Mouse (Mus musculus): Measurements from ENCODE around the gene Nosip. TPM values are rescaled to one million over a fixed set of nuclear protein-coding genes. Genes with fewer than 3 reads are reported as not detected.
A peak's percentile ranks its signal among the peaks of the same experiment; 100 is the strongest.

Gene Nosip
- total RNA-seq, 2 experiments from 2014 or later, result 30.3 to 32.1 TPM

DNA sequence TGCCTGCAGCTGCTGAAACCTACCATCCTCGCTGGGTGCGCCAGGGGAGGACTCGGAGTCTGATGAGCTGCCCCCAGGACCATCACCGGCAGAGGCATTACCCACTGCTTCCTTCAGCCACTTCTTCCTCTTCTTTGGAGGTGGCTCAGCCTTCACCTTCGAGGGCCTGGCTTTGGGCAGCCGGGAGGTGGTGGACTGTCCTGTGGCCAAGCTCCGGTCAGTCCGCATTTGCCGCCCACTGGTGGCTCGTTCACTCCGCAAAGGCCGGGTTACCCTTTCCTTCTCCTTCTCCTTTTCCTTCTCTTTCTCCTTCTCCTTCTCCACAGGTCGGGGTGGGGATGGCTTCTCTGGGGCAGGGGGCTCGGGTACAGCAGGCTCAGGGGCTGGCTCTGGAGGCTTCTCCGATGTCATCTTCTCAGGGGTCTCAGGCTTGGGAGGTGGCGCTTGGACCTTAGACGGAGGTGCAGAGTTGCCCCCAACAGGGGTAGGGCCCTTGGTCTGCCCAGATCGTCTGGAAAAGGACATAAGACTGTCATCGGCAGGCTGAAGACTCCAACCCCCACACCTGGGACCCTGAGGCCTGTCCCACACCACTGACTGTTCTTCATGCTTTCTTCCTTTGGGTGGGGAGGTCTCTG lies 28.4 kb upstream of the Nosip start:
- DNase-seq, result no peak
- intact Hi-C loops (cut with DNase I), result no loop called here

DNA sequence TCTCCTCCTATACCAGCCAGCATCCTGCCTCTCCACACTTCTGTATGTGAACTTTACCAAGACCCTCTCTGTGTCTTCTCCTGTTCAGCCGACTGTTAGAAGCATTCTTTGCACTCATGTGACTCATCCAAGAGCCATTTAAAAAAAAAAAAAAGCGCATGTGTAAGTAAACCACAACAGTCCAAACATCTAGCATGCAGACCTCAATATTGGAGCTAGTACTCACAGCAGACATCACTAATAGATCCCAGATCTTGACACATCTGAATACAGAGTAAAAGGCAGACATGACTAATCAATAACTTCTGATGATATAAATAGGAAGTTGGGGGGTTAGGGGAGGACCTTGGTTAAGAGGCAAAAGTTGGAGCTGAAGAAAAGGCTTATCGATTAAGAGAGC lies 26.6 kb upstream of the Nosip start:
- intact Hi-C loops (cut with DNase I), result no loop called here
- DNase-seq, result no peak

DNA sequence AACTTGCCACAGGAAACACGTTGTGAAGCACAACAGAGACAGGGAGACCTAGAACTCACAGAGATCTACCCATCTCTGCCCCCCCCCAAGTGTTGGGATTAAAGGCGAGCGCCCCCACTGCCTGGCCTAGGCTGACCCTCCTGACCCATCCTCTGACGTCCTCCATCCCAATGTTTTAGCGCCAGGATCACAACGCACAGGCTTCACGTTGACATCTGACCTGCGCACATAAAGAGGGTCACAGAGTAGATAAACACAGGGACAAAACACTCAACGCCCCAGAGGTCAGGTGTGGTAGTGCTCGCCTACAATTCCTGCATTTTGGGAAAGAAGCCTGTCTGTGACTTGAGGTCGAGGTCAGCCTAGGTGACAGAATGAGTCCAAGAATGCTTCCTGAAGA lies 25.5 kb upstream of the Nosip start:
- intact Hi-C loops (cut with DNase I), result no loop called here

DNA sequence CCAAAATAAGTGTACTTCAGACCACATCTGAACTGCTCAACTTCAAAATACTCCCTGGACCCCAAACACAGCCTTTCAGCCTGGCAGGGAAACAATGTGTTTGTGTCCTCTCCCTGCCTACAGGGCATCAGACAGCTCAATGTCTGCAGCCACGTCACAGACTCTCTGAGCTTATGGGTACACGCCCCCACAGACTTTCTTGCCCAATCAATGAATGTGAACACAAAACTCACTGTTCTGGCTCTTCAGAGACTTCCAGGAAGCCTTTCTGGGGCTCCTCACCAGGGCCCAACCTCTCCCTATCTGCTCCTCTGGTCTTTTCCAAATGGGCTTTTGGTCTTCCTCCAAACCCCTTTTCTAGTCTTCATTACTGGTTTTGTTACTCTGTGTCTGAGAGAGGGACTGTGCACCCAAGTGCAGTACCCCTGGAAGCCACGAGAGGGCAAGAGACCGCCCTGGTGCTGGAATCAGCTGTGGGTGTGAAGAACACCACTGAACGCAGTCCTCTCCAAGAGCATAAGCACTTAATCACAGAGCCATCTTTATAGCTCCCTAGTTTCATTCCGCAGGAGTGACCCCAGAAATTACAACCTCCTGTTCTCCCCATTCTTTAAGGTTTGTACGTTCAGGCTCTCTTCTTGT lies 24.4 kb upstream of the Nosip start:
- peak; percentile 53 to 66 for DNase-seq
- intact Hi-C loops (cut with DNase I), result no loop called here

More for the DNA sequence above, 25.5 kb upstream of the Nosip start:
- DNase-seq, result no peak

DNA sequence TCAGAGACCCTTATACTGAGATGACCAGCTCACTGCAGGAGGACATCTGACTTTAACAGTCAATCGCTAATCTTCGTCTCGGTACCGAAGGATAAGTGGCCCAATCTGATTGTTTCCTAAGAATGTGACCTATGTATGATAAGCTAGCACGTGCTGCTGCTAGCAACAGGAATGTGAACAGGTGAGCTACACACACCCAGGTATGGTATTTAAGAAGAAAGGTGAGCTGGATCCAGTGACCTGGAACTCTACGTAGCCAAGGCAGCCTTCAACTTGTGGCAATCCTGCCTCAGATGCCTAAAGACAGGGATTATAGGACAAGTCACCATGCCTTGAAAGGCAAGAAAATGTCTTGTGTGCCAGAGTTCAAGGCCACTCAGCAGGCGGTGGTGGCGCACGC lies 23.8 kb upstream of the Nosip start:
- no peak for DNase-seq

DNA sequence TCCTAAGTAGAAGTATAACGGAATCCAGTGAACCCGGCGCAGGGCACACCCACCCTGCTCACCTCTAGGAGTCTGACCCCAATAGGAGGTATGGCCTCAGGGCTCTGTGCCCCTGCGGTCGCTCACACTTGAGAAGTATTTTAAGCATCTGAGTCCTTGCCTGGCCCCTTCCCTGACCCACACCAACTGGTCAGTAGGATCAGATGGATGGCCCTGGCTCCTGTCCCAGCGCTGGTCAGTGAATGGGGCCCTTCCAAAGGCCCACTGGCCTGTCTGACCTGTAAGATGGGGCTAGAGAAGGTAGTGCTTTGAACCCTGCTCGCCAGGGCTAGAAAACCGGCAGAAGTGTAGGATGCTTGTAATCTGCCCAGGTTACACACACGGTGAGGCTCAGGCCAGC lies 21.4 kb upstream of the Nosip start:
- DNase-seq, result no peak
- intact Hi-C loops (cut with DNase I), result no loop called here

More for the DNA sequence above, 23.8 kb upstream of the Nosip start:
- intact Hi-C loops (cut with DNase I), result no loop called here

DNA sequence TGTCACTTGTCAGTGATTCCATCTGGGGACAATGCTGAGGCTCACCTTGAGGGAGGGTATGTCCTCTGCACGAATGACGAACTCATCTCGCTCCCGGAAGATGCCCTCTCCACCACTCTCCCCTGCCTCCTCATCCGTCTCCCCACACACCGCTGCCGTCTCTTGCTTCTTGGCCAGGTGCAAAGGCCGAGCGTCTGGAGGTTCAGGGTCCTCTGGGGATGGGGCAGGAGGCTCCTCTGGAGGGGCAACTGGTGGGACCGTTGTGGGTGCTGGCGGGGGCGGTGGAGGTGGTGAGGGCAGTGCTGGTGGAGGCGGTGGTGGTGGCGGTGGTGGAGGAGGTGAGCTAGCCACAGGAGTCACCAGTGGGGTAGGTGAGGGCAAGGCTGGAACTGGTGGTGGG lies 18.9 kb upstream of the Nosip start:
- DNase-seq, result no peak
- intact Hi-C loops (cut with DNase I), result no loop called here

DNA sequence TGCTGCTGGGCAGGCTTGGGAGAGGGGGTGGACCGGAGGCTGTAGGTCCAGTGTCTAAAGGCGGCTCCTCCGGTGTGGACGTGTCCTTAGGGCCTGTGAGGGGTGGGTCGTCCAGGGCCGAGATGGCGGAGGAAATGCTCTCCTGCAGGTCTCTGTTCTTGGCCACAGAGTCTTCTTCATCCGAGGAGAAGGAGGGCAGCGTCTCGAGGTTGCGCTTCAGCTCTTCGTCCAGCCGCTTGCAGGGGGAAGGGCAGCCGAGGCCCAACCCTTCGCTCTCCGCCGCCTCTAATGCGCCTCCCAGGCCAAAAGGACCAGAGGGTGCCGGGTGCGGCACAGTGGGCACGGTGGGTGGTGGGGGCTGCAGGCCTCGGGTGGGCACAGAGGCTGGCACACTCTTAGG lies 16.5 kb upstream of the Nosip start:
- intact Hi-C loops (cut with DNase I), result no loop called here
- DNase-seq, result no peak

DNA sequence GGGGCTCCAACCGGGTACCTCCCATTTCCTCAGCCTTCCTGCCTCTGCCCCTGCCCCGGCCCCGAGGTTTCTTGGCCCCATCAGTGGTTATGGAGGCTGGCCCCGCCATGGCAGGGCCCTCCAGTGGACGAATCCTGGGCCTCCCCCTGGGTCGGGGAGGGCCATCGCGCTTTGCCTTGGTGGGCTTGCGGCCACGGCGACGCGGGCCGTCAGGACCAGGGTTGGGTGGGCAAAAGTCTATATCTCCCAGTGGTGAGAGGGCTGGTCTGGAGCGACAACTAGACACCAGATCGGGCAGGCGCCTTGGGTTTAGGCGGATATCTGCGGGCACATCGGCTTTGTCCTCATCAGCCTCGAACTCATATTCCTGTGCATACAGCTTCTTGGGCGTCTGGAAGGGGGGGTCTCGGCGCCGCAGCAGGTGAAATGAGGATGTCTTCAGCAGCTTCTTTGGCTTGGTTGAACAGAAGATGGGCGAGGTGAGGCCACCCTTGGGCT lies 15.3 kb upstream of the Nosip start:
- intact Hi-C loops (cut with DNase I), result no loop called here
- no peak for DNase-seq

DNA sequence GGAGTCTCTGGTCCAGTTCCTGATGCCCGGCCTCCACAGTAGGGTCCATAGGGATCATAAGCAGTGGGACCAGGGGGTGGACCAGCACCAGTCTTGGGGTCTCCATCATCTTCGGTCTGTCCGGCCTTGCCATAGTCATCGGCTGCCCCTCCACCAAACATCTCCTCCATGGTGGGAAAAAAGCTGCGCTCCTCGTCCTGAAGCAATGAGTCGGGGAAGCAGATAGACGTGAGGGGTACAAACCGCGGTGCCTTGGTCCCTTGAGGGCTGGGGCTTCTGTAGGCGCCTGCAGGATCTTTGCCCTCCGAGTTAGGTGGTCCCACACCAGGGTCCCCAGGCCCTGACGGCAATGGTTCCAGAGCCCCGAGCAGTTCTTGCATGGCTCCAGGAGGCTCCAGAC lies 14.7 kb upstream of the Nosip start:
- intact Hi-C loops (cut with DNase I), result no loop called here
- no peak for DNase-seq

DNA sequence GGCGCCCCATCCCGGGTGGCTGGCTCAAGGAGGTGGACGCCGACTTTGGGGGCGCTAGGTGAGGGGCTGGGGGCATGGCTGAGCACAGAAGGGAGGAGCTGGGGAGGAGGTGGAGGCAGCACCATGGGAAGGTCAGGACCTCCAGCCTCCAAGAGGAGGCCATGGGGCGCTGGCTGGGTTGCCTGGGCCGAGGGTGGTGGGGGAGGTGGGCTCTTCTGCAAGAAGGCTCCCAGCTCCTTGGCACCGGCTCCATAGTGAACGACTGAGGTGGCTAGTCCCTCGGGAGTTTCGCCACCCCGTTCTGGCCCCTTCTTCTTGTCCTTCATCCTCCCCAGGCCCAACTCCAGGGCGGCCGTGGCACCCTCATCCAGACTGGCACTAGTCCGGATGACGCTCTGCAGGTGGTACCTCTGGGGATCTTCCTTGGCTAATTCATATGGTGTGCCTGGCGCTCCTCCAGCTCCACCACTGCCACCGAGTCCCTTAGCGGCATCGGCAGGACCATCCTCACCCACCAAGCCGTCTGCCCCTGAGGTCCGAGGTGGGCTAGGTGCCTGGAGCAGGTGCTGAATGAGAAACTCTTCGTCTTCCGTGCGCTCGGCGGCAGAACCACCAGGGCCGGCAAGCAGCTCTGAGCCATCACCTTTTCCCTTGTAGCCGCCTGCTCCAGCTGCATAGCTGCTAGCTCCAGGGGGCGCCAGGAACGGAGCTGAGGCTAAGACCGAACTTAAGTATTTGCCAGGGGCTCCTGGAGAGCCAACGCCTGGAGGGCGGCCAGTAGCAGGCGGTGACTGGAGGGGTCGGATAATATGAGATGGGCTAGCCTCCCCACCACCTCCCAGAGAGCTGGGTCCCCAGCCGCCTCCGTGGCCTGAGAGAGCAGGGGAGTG lies 14.0 kb upstream of the Nosip start:
- DNase-seq, result no peak
- intact Hi-C loops (cut with DNase I), result no loop called here

DNA sequence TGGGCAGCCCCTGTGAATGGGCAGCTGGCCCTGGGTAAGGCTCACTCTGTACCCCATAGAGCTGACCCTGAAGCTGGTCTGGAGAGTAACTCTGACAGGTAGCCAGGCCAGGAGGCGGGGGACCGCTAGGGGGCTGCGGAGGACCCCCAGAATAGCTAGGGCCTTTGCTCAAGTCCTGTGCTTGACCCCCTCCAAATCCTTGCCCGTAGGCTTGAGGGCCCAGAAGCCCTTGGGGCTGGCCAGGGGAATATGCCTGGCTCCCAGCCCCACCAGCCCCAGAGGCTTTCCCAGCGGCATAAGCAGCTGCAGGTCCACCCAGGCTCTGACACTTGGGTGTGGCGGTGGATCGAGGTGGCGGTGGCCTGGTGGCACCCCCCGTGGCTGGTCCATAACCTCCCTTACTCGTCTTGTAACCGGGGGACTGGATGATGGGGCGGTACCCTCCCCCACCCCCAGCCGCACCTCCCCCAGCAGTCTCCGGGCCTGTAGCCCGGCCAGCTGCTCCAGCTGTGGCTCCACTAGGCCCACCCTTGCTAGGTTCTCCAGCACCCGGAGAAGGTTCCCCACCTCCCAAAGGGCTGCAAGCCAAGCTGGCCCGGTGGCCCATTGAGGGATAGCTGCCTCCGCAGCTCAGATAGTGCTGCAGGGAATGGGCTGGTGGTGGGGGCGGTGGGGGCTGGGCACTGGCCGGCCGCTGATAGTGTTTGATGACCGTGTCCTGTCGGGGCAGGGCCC lies 13.1 kb upstream of the Nosip start:
- intact Hi-C loops (cut with DNase I), result no loop called here
- peak in 1 of 2 experiments; percentile 39 for DNase-seq

DNA sequence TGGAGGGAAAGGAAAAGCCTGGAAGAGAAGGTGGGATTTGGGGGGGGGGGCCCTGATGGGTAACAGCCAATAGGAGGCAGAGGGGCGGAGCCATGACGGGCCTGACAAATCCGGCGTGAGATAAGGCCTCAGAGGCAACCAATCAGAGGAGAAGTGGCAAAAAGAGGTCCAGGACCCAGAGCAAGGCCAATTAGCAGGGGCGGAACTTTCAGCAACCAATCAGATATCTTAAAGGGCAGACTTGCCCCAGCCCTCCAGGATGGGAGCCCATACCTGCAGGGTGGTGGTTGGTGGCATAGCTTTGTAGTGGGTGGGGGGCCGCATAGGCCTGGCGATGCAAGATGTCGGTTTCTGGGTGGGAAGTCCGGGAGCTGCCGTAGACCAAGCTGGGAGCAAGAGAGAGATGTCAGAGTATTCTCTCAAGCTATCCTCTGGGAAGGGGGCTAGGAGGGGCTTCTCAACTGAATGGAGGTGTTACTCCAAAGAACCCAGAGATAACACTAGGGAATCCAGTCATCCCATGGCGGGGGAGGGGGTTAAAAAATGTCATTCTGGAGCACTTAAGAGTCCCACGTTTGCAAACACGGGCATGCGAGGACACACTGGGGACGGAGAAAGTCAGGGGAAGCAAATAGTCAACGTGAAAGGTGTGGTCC lies 11.2 kb upstream of the Nosip start:
- intact Hi-C loops (cut with DNase I), result loop anchor here (2.0 to 5.0 kb wide), 2 partner anchors 32 to 69 kb away; no protein-coding TSS in a partner anchor
- peak; percentile 50 to 63 for DNase-seq

DNA sequence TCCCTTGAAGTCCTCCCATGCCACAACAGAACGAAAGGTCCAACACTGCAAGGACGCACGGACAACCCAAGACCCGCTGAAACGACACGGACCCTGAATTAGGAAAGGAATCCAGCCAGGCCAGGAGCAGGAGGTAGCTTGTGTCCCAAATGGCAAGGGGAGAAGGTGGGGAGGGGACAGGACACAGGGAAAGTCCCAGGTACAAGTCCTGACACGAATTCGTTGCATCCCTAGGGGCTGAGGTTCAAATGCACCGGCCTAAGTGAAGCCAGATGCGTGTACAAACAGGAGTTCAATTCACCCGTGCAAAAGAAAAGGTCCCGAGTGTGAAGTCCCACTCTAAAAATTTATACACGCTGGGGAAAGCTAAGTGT lies 10.6 kb upstream of the Nosip start:
- intact Hi-C loops (cut with DNase I), result loop anchor here (2.0 to 5.0 kb wide), 2 partner anchors 33 to 69 kb away; no protein-coding TSS in a partner anchor
- no peak for DNase-seq

DNA sequence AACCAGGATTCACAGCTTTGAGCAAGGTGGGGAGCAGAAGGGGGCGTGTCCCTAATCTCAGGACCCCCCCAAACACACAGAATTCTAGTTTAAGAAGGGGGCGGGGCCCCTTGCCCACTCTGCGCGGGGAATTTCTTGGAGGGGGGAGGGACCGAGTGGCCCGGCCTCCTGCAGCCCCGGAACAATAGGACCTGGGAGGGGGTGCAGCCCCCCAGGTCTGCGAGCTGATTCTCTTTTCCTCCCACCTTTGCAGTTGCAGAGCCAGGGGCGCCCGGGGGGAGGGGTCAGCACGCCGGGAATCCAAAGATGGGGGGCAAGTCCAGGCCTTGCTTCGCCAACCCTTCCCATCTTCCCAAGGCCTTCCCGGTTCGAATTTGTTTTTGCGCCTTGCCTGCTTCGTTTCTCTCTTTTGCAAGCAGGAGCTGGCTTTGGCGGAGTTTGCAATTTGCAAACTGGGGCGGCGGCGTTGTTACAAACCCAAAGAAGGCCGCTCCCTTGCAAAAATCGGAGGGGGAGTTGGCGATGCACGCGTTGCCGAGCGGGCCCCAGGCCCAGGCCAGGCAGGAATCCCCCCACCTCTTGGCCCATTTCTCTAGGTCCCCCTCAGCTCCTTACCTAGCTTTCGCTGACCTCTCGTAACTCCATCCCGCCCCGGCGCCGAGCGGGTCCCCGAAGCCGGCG lies 9.9 kb upstream of the Nosip start:
- intact Hi-C loops (cut with DNase I), result loop anchor here (5.0 kb wide), 1 partner anchor 70 kb away; no protein-coding TSS in a partner anchor
- DNase-seq, result peak; percentile 41 to 63

DNA sequence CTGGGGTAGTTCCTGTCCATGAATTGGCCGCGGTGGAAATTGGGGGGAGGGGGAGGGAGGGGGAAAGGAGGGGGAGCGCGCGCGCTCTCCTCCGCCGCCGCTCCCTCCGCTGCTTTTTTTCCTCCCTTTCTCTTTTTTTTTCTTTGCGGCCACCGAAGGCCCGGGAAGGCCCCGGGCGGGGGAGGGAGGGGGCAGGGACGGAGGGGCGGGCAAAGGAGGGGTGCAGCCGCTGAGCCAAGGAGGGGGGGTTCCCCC lies 9.4 kb upstream of the Nosip start, which contains the start of gene Prr12:
Gene Prr12 (minus strand): TSS at position 20 of the 255 bp plus-strand sequence.
- no peak for DNase-seq
- intact Hi-C loops (cut with DNase I), result loop anchor here (5.0 kb wide), 1 partner anchor 70 kb away; no protein-coding TSS in a partner anchor

DNA sequence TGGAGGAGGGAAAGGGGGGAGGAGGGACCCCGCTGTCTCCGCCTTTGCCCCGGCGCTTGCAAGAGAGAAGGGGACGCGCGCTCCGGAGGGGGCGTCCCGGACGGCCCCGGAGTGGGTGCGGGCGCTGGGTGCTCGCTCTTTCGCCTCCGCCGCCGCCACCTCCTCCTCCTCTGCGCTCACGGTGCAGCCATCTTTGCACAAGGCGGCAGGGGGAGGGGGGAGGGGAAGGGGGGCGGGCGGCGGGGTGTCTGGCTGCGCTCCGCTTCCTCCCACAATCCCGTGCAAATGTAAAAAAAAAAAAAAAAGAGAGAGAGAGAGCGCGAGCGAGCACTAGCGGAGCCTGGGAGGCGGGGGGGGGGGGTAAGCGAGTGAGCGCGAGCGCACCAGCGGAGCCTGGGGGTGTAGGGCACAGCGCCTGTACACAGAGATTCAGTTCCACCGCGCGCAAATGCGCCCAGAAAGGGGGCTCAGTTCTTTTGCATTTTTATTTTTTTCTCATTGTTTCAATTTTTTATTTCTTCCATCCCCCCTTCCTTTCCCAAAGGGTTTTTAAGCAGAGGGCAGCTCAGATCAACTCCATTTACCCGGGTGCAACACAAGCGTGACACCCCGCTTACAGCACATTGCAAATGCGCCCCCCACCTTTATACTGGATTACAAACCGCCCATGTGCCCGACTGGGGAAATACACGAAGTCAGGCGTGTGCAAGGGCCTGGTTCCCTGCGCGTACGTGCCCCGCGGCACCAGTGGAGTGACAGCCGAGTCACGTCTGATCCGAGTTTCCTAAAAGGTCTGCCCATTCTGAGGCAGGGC lies 8.9 kb upstream of the Nosip start:
- peak; percentile 67 to 89 for DNase-seq

DNA sequence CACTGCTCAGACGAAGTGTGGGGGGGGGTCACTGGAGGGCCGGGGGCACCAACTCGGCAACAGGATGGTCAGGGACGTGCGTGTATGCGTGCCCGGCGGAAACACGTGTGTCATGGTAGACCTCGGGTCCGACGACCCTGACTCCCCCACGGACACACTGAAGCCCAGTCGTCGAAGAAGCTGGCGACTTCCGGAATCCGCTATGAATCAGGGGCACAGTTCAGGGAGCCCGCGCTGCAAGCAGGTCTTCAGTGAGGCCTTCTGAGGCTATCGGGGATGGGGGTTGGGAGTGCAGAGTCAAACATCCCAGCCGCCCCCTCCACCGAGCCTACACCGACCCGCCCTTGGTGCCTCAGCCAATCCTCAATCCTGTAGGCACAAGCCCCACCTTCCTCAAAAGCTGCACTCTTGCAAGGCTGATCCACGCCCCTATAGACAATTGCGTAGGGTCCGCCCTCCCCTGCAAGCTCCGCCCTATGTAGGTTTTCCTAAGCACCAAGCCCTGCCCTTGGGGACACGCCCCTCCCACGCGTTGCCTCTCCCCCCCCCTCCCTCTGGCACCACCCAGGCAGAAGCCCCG lies 8.2 kb upstream of the Nosip start:
- intact Hi-C loops (cut with DNase I), result loop anchor here (5.0 kb wide), 1 partner anchor 72 kb away; no protein-coding TSS in a partner anchor
- DNase-seq, result peak; percentile 87 to 90

More for the DNA sequence above, 8.9 kb upstream of the Nosip start:
- intact Hi-C loops (cut with DNase I), result loop anchor here (5.0 kb wide), 1 partner anchor 71 kb away; no protein-coding TSS in a partner anchor

All from heart, postnatal 36 days (tissue).